Mouse (Mus musculus) olfactory bulb, adult 2 months (tissue): ENCODE results near the gene Aif1.

Source experiments
- CTCF ChIP-seq: fragments of 200-500 bp; IDR thresholded peaks from 2 replicates; pipeline ENCODE4 v1.5.1; 2012; ENCODE audit warnings: low read depth, mild to moderate bottlenecking, low read length, moderate library complexity; ENCODE audit not compliant: insufficient read depth
- POLR2A ChIP-seq: fragments of 200-500 bp; IDR thresholded peaks from 2 replicates; pipeline ENCODE4 v1.6.1; 2012; ENCODE audit warnings: mild to moderate bottlenecking, low read depth, low read length, moderate library complexity; ENCODE audit not compliant: insufficient read depth

DNA sequence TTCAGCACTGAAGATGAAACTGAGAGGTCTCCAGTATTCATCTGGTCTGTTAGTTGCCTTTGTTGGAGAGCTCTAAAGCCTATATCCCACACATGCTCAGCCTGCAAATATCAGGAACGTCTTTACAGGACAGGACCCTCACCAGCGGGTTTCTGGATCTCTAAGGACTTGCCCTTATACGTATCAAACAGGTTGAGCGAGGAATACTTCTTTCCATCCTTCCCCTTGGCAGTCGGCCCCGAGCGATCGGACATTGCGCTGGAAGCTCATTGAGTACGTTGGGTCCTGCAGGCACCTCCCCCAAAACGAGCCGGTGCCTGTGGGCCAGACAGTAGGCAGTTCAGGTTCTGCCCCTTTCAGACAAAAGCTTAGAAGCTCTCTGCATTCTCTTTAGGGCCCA lies 13.1 kb downstream of the Aif1 start:
- TF ChIP-seq CTCF (no peak), POLR2A (no peak)
